Mouse (Mus musculus): ENCODE data around the gene Zcchc24.

The Zcchc24 gene

GRCm38 (mm10) chr14:25713443-25713842 is 55.4 kb downstream of the Zcchc24 start:
- no peak for DNase-seq

- no peak for DNase-seq
These were observed 57.2 kb downstream of the Zcchc24 start for GRCm38 (mm10) chr14:25711602-25712001.

GRCm38 (mm10) chr14:25711177-25711576 is 57.7 kb downstream of the Zcchc24 start:
- no peak for DNase-seq

- no peak for DNase-seq
These were observed 58.2 kb downstream of the Zcchc24 start for GRCm38 (mm10) chr14:25710681-25711080.

- DNase-seq: peak; percentile 98
These were observed 58.8 kb downstream of the Zcchc24 start for GRCm38 (mm10) chr14:25710073-25710472.

- DNase-seq: peak; percentile 99
These were observed 59.9 kb downstream of the Zcchc24 start for GRCm38 (mm10) chr14:25708917-25709316.

GRCm38 (mm10) chr14:25708451-25708850 is 60.4 kb downstream of the Zcchc24 start:
- peak; percentile 99 for DNase-seq

- DNase-seq: peak; percentile 97
These were observed 61.1 kb downstream of the Zcchc24 start for GRCm38 (mm10) chr14:25707691-25708181.

- no peak for DNase-seq
These were observed 66.9 kb downstream of the Zcchc24 start for GRCm38 (mm10) chr14:25701986-25702385.

- DNase-seq: no peak
These were observed 72.5 kb downstream of the Zcchc24 start for GRCm38 (mm10) chr14:25696356-25696755.

GRCm38 (mm10) chr14:25695059-25695458 is 73.8 kb downstream of the Zcchc24 start:
- no peak for DNase-seq

- DNase-seq: no peak
These were observed 74.3 kb downstream of the Zcchc24 start for GRCm38 (mm10) chr14:25694569-25694897.

GRCm38 (mm10) chr14:25693888-25694568 is 74.8 kb downstream of the Zcchc24 start, which contains the start of gene Ppif:
Gene Ppif, plus strand, starts transcription at chr14:25694154.
- DNase-seq: peak; percentile 99

GRCm38 (mm10) chr14:25693271-25693887 is 75.5 kb downstream of the Zcchc24 start:
- no peak for DNase-seq

- peak; percentile 95 for DNase-seq
These were observed 81.6 kb downstream of the Zcchc24 start for GRCm38 (mm10) chr14:25686983-25687901.

GRCm38 (mm10) chr14:25686216-25686945 is 82.5 kb downstream of the Zcchc24 start:
- DNase-seq: no peak

- no peak for DNase-seq
These were observed 86.8 kb downstream of the Zcchc24 start for GRCm38 (mm10) chr14:25682020-25682419.

- no peak for DNase-seq
These were observed 89.2 kb downstream of the Zcchc24 start for GRCm38 (mm10) chr14:25679625-25680024.

GRCm38 (mm10) chr14:25667587-25667986 is 101.3 kb downstream of the Zcchc24 start:
- DNase-seq: no peak

- peak; percentile 97 for DNase-seq
These were observed 102.0 kb downstream of the Zcchc24 start for GRCm38 (mm10) chr14:25666668-25667376.

- peak; percentile 90 for DNase-seq
These were observed 103.4 kb downstream of the Zcchc24 start for GRCm38 (mm10) chr14:25665314-25665970.

All from heart, adult 11 months (tissue).